Mouse (Mus musculus): Measurements from ENCODE around the gene Rhou.
"Not testable (repeated sequence)": the region's sequence is repeated elsewhere in the genome, so short reads cannot be mapped to it uniquely, and the experiment has no call there.

The Rhou gene

DNA sequence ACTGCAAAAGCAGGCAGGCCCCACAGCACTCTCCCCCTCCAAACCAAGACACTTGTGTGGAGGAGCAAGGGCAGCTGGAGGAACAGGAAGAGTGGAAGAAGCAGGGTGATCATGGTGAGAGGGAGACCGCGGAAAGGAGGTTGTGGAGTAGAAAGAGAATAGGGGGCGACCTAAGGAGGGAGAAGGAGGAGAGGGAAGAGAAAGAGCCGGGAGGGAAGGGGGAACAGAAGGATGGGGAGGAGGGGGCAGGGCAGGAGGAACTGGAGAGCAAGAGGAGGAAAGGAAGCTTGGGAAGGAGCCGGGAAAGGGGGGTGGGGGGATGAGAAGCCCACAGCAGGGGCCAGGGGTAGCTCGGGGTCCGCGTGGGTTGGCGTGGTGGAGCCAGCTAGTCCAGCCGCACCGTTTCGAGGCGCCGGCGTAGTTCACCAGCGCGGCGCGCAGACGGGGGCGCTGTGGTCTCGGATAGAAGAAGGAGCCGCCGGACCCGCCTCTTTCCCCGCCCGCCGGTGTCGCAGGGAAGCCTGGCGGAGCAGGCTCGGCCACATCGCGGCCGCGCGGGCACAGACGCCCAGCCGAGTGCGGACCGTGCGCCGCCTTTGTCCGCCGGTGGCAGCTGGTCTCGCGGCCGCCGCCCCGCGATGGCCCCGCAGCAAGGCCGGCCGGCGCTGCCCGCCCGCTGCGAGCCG, at the start of gene Rhou:
TSS of gene Rhou (plus strand) at position 622 of the 686 bp plus-strand sequence.
- DNase-seq (ENCODE audit: low spot score in 2 of 2), result peak; percentile 79 to 89

DNA sequence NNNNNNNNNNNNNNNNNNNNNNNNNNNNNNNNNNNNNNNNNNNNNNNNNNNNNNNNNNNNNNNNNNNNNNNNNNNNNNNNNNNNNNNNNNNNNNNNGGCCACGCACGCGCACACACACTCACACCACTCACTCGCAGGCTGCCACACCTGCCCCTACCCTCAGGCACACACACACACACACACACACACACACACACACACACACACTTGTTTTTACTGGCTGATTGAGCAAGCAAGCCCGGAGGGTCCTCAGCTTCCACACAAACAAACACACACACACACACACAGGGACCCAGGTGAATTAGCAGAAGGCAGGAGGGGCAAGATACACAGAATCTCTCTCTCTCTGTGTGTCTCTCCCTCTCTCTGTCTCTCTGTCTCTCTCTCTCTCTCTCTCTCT, 41.1 kb upstream of the Rhou start:
- not testable (repeated sequence) for DNase-seq (ENCODE audit: low spot score in 2 of 2)

- DNase-seq (ENCODE audit: low spot score in 2 of 2), result not testable (repeated sequence)
These were observed 30.2 kb upstream of the Rhou start for GRCm38 (mm10) chr8:123623523-123623922.

GRCm38 (mm10) chr8:123624274-123624673, 29.5 kb upstream of the Rhou start:
- no peak for DNase-seq (ENCODE audit: low spot score in 2 of 2)

- no peak for DNase-seq (ENCODE audit: low spot score in 2 of 2)
These were observed 29.0 kb upstream of the Rhou start for GRCm38 (mm10) chr8:123624702-123625101.

- no peak for DNase-seq (ENCODE audit: low spot score in 2 of 2)
These were observed 28.0 kb upstream of the Rhou start for GRCm38 (mm10) chr8:123625717-123626116.

DNA sequence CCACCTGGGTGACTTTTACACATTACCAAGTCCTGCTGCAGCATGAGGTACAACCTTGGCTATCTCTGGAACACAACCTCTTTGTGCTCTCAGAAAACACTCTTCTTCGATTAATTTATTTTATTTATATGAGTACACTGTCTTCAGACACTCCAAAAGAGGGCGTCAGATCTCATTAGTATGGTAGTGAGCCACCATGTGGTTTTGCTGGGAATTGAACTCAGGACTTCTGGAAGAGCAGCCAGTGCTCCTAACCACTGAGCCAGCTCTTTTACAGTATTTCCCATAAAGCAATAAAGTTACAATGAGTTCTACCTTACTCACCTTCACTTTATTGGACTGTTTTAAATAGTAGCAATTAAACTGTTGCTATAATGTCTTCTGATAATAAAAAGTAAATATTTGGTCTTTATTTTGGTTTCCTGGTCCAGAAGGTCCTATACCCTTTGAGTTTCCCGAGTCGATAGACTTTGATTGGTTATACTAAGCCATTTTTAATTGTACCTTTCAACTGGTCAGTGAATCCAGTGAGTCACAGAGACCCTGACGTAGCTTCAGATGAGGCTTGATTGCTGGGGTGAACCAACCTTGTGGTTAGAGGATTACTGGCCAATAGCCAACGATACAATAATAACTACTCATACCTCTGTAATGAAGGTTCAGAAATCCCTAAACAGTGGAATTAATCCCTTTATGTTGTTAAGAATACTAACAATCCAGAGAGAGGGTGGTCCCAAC, 26.1 kb upstream of the Rhou start:
- DNase-seq (ENCODE audit: low spot score in 2 of 2), result no peak

DNA sequence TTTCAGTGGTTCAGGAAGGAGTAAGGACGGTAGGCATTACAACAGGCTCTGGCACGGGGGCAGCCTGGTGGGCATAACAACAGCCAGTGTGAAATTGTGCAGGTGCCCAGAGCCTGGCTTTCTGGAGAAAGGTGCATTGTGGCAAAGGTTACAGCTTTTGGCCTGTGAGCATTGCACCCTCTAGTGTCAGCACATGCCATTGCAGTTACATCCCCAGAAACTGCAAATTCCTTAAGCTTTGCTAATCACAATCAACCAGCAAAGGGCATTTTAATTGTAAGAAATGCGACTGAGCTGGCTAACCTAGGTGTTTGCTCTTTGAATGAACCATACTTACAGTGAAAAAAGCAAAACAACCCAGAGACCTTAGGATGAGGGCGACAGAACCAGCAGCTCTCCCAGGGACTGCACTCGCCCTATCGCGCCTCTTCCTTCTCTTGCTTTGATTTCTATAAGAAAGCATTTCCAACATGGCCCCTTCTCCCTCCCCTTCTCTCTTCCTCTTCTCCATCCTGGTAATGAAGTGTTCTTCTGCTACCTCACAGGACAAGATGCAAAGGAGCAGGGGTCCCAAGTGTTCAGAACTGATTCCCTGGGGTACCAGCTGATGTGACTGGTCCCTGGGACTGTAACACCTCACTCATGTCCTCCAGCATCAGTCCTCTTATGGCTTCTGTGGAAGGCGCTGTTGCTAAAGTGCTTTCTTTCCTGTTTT, 25.3 kb upstream of the Rhou start:
- DNase-seq (ENCODE audit: low spot score in 2 of 2), result peak in 1 of 2 experiments; percentile 56

- DNase-seq (ENCODE audit: low spot score in 2 of 2), result peak in 1 of 2 experiments; percentile 54
These were observed 24.6 kb upstream of the Rhou start for GRCm38 (mm10) chr8:123628968-123629755.

GRCm38 (mm10) chr8:123630058-123630457, 23.7 kb upstream of the Rhou start:
- DNase-seq (ENCODE audit: low spot score in 2 of 2), result no peak

DNA sequence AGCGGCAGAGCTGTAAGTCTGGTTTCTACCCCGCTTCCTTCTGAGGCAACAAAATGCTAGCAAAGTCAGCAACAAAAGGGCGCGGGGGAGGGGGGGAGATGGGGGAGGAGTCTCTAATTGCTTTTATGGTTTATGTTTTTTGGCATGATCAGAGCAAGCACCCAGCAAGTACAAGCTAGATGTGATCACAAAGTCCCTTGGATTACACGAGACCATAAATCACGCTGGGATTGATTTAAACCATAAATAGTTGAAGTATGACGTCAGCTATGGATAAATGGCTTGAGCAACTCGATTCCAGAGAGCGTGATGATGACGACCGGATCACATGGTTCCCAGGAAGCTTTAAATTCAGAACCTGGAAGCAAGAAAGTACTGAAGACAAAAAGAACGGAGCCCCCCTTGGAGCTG, 22.9 kb upstream of the Rhou start:
- no peak for DNase-seq (ENCODE audit: low spot score in 2 of 2)

GRCm38 (mm10) chr8:123631746-123632145, 22.0 kb upstream of the Rhou start:
- not testable (repeated sequence) for DNase-seq (ENCODE audit: low spot score in 2 of 2)

DNA sequence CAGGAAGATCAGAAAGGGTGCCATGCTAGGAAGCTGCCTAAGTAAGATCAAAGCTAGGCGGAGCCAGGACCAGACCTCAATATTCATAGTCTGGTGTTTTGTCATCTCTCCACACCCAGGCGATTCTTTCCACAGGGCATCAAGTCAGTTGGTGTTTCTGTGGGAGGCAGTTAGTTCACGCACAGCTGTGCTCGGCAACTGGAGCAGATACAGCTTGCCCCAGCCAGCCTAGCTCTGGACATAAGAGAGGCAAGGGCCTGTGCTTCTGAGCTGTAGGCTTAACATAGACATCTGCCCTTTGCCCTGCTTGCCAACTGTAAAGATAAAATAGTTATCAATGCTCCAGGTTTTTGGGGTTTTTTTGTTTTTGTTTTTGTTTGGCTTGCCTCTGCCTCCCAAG, 21.5 kb upstream of the Rhou start:
- no peak for DNase-seq (ENCODE audit: low spot score in 2 of 2)

DNA sequence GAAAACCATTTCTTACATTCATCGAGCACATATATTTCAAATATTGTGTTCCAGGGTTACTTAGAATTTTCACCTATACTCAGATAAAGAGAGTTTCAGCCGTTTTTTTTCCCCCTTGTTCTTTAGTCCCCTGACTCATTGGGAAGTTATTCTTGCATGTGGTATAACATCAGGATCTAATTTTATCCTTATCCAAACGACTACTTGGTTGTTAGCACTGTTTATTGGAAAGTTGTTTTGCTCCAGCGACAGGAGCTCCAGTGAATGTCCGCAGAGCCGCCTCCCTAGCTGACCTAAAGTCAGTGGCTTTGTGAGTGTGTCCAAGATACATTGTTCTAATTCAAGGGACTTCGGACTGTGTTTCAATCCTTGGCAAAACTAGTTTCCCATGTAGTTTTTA, 19.9 kb upstream of the Rhou start:
- no peak for DNase-seq (ENCODE audit: low spot score in 2 of 2)

DNA sequence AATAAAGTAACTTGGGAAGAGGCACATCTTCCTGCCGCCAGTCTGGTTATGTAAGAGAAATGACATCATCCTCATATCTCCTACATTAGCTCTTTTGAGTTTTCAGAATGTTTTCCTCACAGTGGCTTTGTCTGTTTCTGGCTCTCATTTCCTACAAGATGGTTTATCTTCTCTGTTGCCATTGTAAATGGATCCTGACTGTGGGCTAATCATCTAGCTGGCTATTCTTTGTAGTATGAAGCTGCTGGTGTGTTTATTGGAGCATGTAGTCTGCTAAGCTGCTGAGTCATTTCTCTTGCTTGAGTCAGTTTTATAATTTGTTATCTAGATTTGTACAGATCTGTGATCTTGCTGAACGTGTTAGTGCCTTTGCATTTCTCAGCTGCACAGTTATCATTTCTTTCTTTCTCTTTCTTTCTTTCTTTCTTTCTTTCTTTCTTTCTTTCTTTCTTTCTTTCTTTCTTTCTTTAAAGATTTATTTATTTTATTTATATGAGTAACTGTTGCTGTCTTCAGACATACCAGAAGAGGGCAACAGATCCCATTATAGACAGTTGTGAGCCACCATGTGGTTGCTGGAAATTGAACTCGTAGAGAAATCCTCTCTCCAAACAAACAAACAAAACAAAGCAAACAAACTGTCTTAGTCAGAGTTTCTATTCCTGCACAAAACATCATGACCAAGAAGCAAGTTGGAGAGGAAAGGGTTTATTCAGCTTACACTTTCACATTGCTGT, 19.2 kb upstream of the Rhou start:
- peak; percentile 42 to 46 for DNase-seq (ENCODE audit: low spot score in 2 of 2)

GRCm38 (mm10) chr8:123635671-123636070, 18.1 kb upstream of the Rhou start:
- DNase-seq (ENCODE audit: low spot score in 2 of 2), result peak in 1 of 2 experiments; percentile 47

DNA sequence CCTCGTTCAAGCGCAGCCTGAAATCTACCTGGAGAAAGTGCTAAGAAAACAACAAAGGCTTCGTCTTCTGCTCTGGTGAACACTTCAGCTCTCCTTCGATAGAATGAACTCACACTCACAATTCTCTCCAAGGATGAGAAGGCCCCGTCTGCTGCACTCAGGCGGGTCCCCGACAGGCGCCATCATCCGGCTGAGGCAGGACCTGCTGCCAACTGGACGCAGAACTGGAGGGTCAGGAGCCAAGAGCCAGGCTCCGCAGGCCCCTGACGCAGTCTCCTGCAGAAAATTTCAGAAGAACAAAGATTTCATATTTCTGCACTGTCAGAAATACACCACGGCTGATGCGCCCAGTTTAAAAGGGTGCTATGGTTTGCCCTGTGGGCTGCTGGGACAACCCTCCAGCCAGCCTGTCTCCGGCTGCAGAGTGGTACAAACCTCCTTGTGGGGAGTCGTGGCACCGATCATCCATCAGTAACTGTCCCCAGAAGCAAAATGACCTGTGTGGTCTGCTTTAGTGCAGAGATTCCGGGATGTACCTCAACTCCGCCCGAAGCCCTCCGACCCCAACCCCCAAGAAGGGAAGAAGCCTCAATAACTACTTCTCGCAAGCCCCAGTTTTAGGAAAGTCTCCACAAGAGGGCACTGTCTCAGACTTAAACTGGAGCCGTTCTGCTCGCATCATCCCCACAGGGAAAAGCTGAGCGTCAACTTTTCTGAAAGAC, 10.2 kb upstream of the Rhou start:
- peak in 1 of 2 experiments; percentile 52 for DNase-seq (ENCODE audit: low spot score in 2 of 2)

GRCm38 (mm10) chr8:123645229-123645628, 8.5 kb upstream of the Rhou start:
- DNase-seq (ENCODE audit: low spot score in 2 of 2), result no peak

DNA sequence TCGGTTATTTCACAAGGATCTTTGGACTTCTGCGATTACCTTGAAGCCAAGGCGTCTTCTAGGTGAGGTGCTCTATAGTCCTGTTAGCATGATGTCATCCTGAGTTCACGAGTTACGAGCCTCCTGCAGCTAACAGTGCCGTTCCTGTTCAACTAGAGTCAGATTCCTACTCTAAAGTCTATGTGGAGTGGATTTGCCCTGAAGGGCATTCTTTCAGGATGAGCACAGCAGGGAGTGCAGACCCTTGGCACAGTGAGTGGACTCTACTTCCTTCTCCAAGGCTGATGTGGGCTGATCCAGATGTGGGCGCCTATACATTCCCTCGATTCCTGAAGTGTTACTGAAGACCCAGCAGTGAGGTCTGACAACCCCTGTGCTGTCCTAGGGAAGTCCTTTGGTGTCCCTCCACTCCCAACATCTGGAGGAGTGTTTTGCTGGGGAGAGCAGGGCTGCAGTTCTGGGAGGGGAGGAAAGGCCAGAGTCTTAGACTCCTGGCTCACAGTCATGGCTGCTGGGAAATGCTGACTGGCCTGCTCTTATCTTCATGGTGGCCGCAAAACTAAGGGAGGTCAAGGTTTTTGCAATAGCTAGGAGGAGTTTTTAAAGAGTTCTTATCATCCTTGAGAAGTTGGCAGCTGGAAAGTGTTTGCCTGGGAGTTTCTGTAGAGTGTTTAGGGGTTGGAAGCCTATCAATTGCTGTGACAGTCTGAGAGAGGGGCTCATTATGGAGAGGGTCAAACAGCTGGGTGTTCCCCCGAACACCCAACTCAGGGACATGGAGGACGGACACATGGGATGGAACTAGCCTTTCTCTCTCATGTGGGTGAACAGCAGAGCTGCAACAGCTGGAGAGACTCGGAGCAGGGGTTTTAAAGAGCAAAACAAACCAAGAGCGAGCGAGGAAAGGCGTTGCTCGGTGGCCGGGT, 5.2 kb upstream of the Rhou start:
- DNase-seq (ENCODE audit: low spot score in 2 of 2), result peak; percentile 61 to 68

All from heart, adult 9 months (tissue).